Mouse (Mus musculus): Measurements from ENCODE around the gene Gm20479. TPM values are rescaled to one million over a fixed set of nuclear protein-coding genes. Genes with fewer than 3 reads are reported as not detected.
A peak's percentile ranks its signal among the peaks of the same experiment; 100 is the strongest.

Gene Gm20479
- polyA plus RNA-seq, 2 experiments: 0.09 TPM; not detected in 1

DNA sequence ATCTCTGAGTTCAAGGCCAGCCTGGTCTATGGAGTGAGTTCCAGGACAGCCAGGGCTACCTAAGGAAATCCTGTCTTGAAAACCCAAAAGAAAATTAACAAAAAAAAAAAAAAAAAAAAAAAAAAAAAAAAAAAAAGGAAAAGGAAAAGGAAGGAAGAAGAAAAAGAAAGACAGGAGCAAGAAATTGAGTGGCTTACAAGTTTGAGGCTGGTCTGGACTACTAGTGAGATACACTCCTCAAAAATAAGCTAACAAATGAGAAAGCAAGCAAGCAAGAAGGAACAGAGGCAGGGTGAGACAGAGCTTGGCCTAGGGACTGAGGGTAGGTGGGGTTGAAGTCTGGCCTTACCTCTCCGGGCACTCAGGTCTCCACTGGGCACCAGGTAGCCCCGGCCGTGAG lies 47.4 kb downstream of the Gm20479 start:
- Histone ChIP-seq H3K9ac (replicated peaks) (no peak overlapping the region), H3K27ac (no peak overlapping the region), H3K36me3 (replicated peaks; ENCODE audit: control insufficient read depth, insufficient read depth, low read depth) (no peaks in the 10 kb centered on the region), H3K27me3 (ENCODE audit: control insufficient read depth, insufficient read depth, low read length) (peaks cover 15% of the 10 kb centered on the region), H3K4me1 (replicated peaks; ENCODE audit: control insufficient read depth in 2 of 2, insufficient read depth in 2 of 2, low read length in 1 of 2) (no peaks in the 10 kb centered on the region), H3K4me2 (ENCODE audit: low read depth) (no peak overlapping the region), H3K9me3 (ENCODE audit: control insufficient read depth, low read length) (peaks cover 2% of the 10 kb centered on the region; the same call in 1 of the 2 replicates), H3K4me3 (ENCODE audit: insufficient read depth in 1 of 2, low read depth in 2 of 2, low read length in 2 of 2) (no peak overlapping the region)
- TF ChIP-seq EP300 (IDR thresholded peaks at IDR 0.05; ENCODE audit: low read depth) (no peak), CTCF (IDR thresholded peaks at IDR 0.05; ENCODE audit: low read depth) (no peak)
- DNase-seq (ENCODE audit: low read depth in 3 of 3, low spot score in 3 of 3) (no peak), ATAC-seq (ENCODE audit: insufficient read depth) (no peak)
- 67% methylated on average over 3 of the region's 3 CpGs for WGBS (ENCODE audit: insufficient replicate concordance)

GRCm38 (mm10) chr7:27308821-27309549 lies 48.2 kb downstream of the Gm20479 start:
- Histone ChIP-seq H3K4me1 (replicated peaks; ENCODE audit: control insufficient read depth in 2 of 2, insufficient read depth in 2 of 2, low read length in 1 of 2) (no peaks in the 10 kb centered on the region), H3K9me3 (ENCODE audit: control insufficient read depth, low read length) (no peaks in the 10 kb centered on the region), H3K4me2 (ENCODE audit: low read depth) (no peak overlapping the region; the same call in 1 of the 2 replicates), H3K4me3 (ENCODE audit: insufficient read depth in 1 of 2, low read depth in 2 of 2, low read length in 2 of 2) (no peak overlapping the region), H3K9ac (replicated peaks) (no peak overlapping the region), H3K27me3 (ENCODE audit: control insufficient read depth, insufficient read depth, low read length) (peaks cover 15% of the 10 kb centered on the region), H3K27ac (no peak overlapping the region), H3K36me3 (replicated peaks; ENCODE audit: control insufficient read depth, insufficient read depth, low read depth) (no peaks in the 10 kb centered on the region)
- DNase-seq (ENCODE audit: low read depth in 3 of 3, low spot score in 3 of 3) (no peak), ATAC-seq (ENCODE audit: insufficient read depth) (no peak)
- TF ChIP-seq CTCF (IDR thresholded peaks at IDR 0.05; ENCODE audit: low read depth) (no peak), EP300 (IDR thresholded peaks at IDR 0.05; ENCODE audit: low read depth) (no peak)
- 7% methylated on average over 28 of the region's 28 CpGs for WGBS (ENCODE audit: insufficient replicate concordance)

DNA sequence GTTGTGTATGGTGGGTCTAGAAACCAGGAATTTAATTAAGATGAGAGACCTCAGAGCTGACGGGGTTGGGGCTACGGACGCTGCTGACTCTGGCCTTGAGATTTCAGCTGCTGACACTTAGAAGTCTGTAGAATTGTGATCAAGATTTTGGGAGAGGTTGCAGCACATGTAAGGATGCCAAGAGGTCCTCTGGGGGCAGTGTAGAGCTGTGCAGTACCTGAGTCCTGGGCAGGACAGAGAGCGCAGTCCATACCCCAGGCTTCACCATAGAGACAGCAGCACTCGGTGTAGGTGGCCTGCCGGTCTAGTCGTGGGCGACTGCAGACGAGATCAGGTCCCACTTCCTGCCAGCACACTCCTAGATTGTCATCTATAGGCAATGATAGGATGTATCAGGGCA lies 49.7 kb downstream of the Gm20479 start:
- H3K27ac ChIP-seq: no peak overlapping the region
- TF ChIP-seq EP300 (IDR thresholded peaks at IDR 0.05; ENCODE audit: low read depth): no peak
- TF ChIP-seq CTCF (IDR thresholded peaks at IDR 0.05; ENCODE audit: low read depth): peak; percentile 40
- peaks cover 15% of the 10 kb centered on the region for H3K27me3 ChIP-seq (ENCODE audit: control insufficient read depth, insufficient read depth, low read length)
- no peaks in the 10 kb centered on the region for H3K9me3 ChIP-seq (ENCODE audit: control insufficient read depth, low read length)
- WGBS (ENCODE audit: insufficient replicate concordance): 44% methylated on average over 9 of the region's 9 CpGs
- no peaks in the 10 kb centered on the region for H3K36me3 ChIP-seq (replicated peaks; ENCODE audit: control insufficient read depth, insufficient read depth, low read depth)
- H3K4me1 ChIP-seq (replicated peaks; ENCODE audit: control insufficient read depth in 2 of 2, insufficient read depth in 2 of 2, low read length in 1 of 2): no peaks in the 10 kb centered on the region
- H3K9ac ChIP-seq (replicated peaks): no peak overlapping the region
- ATAC-seq (ENCODE audit: insufficient read depth) (no peak), DNase-seq (ENCODE audit: low read depth in 3 of 3, low spot score in 3 of 3) (no peak)
- H3K4me3 ChIP-seq (ENCODE audit: insufficient read depth in 1 of 2, low read depth in 2 of 2, low read length in 2 of 2): no peak overlapping the region
- no peak overlapping the region for H3K4me2 ChIP-seq (ENCODE audit: low read depth)

DNA sequence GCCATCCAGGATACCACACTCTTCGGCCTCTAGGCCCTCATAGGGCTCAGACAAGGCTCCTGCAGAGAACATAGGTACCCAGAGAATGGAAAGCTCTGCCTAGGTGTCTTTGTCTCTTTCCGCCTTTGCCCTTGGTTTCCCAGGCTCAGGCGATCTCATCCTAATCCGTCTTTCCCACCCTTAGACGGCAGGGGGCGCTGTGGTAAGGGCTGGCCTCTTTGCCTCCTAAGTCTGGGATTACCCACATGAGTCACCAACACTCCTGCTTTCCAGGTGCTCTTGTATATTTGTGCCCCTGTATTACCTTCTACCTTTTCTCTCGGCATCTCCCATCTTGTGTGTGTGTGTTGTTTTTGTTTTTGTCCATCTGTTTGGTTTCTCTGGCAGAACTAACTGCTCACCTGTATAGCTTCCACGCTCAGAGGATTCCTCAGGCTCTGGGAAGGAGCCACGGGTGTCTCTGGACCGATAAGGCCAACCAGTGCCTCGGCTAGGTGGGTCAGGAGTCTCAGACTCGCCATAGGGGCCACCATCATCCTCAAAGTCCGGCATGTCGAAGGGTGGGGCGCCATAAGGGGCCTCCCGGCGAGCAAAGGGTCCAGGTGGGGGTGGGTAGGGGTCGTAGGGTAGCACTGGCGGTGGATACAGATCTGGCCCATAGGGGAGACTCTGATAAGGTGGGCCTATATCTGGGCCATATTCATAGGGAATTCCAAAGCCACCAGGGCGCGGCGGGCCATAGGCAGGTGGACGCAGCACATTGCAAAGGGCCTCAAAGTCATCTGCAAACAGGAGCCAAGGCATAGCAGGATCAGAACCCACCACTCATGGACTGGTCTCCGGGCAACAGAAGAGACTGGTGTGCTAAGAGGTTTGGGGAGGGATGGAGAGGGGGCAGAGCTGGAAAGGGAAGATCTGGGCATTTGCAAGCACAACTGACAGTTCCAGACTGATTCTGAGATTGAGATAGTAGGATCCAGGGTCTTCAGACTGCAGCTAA lies 50.8 kb downstream of the Gm20479 start:
- no peaks in the 10 kb centered on the region for H3K4me1 ChIP-seq (replicated peaks; ENCODE audit: control insufficient read depth in 2 of 2, insufficient read depth in 2 of 2, low read length in 1 of 2)
- H3K27ac ChIP-seq: no peak overlapping the region
- H3K36me3 ChIP-seq (replicated peaks; ENCODE audit: control insufficient read depth, insufficient read depth, low read depth): no peaks in the 10 kb centered on the region
- H3K4me2 ChIP-seq (ENCODE audit: low read depth): no peak overlapping the region
- H3K9ac ChIP-seq (replicated peaks): no peak overlapping the region
- TF ChIP-seq CTCF (IDR thresholded peaks at IDR 0.05; ENCODE audit: low read depth): peak; percentile 87
- TF ChIP-seq EP300 (IDR thresholded peaks at IDR 0.05; ENCODE audit: low read depth): no peak
- DNase-seq (ENCODE audit: low read depth in 3 of 3, low spot score in 3 of 3): no peak
- no peak for ATAC-seq (ENCODE audit: insufficient read depth)
- H3K9me3 ChIP-seq (ENCODE audit: control insufficient read depth, low read length): no peaks in the 10 kb centered on the region
- H3K4me3 ChIP-seq (ENCODE audit: insufficient read depth in 1 of 2, low read depth in 2 of 2, low read length in 2 of 2): no peak overlapping the region
- H3K27me3 ChIP-seq (ENCODE audit: control insufficient read depth, insufficient read depth, low read length): peaks cover 15% of the 10 kb centered on the region
- 55% methylated on average over 24 of the region's 24 CpGs for WGBS (ENCODE audit: insufficient replicate concordance)
